Mouse (Mus musculus) left cerebral cortex, adult 8-10 months (tissue): ENCODE measurements around the gene Zfp609. TPM values are rescaled to one million over a fixed set of nuclear protein-coding genes. Genes with fewer than 3 reads are reported as not detected.

Source experiments
- DNase-seq, 2 experiments: peaks; one replicate each; pipeline ENCODE4 v3.0.0; 2022; ENCODE audit warnings: low spot score in 2 of 2
- total RNA-seq, 4 experiments: library from RNA; stranded (reverse); gene quantifications; 2 replicates each; pipeline ENCODE4 v1.2.4; 2022

The Zfp609 gene
- total RNA-seq, 4 experiments from 2014 or later: 47.1 to 51.9 (median 49.0) TPM

DNA sequence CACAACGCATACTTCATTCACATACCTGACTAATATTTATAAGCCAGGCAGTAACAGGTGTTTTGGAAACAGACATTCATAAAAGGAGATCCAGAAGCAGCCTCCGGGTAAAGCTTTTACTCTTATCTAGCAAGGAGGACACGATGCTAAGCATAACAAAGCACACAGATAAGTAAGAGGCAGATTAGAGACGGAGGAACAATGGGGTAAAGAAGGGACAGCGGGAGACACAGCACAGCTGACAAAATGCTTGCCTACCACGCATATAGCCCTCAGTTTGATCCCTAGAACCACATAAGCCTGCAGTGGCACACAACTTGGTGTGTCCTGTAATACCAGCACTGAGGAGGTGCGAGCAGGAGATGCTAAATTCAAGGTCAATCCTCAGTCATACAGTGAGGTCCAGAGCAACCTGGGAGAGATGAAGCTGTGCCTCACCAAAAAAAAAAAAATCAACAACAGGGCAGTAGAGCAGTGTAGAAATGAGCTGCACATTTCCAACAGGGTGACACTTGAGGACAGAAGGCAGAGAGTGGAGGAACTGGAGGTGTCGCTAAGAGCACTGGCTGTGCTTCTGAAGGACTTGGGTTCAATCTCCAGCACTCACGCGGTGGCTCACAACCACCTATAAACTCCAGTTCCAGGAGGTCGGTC is 56.2 kb downstream of the Zfp609 start:
- DNase-seq: no peak

- DNase-seq: no peak
Measured at GRCm38 (mm10) chr9:65762728-65763127, 64.6 kb downstream of the Zfp609 start.

DNA sequence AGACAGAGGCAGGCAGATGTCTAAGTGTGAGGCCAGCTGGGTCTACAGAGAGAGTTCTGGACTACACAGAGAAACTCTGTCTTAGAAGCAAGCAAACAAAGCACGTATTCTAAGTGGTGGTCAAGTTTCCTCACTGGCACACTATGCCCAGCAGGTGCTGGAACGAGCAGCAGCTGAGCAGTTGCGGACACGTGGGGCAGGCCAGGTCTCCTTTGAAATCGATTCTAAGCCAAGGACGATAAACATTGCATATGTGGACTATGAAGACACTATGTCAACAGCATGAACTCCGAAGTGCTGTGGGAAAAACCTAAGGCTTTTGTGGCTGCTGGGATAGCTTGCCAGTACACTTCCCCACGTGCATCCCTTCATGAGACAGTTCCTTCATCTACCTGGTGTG is 67.4 kb downstream of the Zfp609 start:
- no peak for DNase-seq

DNA sequence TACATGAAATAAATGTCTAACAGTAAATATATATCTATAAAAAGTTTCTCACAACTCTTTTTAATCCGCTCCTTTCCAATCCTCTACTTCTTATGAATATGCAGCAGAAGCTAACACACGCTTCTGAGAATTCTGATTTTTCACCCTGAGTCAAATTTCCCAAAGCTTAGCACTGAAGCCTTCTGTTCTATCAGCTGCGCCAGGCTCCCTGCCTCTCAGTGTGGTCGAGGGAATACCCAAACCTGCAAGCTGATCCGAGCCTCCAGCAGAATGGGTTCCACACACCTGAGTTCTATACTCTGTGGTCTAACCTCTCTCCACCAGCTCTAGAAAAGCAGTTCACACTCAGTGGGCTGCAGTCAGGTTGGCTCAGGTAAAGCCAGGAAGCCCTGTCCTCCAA is 68.1 kb downstream of the Zfp609 start:
- DNase-seq: no peak

DNA sequence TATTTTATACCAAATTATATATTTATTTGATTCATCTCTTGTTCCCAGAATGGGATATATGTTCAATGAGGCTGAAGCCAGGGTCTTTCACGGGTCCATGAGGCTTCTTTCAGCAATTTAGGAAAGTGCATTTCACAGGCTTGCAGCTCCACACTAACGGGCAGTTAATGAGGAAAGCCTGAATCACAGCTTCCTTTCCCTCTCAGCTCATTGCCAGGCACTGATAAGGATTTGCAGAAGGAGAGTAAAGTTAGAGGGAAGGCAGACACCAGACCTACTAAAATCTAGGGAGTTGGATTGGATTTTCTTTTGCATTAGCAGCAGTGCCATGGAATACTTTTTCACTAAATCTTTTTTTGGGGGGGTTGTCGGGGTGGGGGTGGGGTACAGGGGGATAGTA is 69.5 kb downstream of the Zfp609 start:
- no peak for DNase-seq

GRCm38 (mm10) chr9:65755673-65756375 is 71.5 kb downstream of the Zfp609 start:
- no peak for DNase-seq

DNA sequence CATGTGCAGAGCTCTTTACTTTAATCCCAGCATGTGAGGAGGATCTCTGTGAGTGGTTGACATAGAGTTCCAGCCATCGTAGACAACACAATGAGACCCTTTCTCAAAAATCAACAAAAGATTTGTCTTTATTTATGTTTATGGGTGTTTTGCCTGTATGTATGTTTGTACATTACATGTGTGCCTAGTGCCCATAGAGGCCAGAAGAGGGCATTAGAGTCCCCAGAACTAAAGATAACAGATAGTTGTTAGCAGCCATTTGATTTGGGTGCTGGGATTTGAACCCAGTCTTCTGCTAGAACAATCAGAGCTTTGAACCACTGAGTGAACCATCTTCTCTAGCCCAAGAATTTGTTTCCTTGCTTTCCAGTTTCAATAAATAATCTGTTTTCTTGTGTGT is 72.2 kb downstream of the Zfp609 start:
- DNase-seq: no peak

DNA sequence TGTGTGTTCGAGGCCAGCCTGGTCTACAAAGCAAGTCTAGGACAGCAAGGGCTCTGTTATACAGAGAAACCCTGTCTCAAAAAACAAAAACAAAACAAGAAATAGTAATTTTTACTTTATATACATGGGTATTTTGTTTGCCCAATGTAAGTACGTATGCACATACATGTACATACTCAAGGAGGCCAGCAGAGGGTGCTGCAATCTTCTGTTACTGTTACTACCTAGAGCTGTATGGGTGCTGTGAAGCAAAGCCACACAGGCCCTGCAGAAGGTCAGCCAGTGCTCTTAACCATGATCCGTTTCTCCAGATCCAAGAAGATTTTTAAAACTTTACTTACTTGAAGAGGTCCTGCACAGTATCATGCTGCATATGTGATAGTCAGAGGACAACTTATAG is 74.7 kb downstream of the Zfp609 start:
- no peak for DNase-seq

- no peak for DNase-seq
Measured at GRCm38 (mm10) chr9:65751906-65752305, 75.5 kb downstream of the Zfp609 start.

GRCm38 (mm10) chr9:65748102-65748501 is 79.3 kb downstream of the Zfp609 start:
- DNase-seq: no peak

DNA sequence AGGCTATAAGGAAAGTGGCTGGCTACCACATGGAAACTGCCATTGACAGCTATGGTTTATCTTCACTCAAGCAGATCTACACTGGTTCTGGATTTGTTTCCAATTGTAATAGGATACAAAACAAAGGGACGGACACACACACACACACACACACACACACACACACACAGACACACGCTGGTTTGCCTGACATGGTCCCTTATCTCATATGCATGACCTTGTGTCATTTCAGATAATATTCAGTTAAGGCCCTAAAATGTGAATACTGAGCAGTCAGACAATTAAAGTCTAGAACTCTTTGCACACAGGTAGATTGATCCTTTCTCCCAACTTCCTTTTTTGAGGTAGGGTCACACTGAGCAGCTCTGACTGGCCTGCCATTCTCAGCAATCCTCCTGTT is 80.9 kb downstream of the Zfp609 start:
- no peak for DNase-seq

- DNase-seq: no peak
Measured at GRCm38 (mm10) chr9:65745456-65745855, 81.9 kb downstream of the Zfp609 start.

- DNase-seq: peak in 1 of 2 experiments; percentile 71
Measured at GRCm38 (mm10) chr9:65744171-65745082, 82.9 kb downstream of the Zfp609 start.

- no peak for DNase-seq
Measured at GRCm38 (mm10) chr9:65743809-65744170, 83.6 kb downstream of the Zfp609 start.

DNA sequence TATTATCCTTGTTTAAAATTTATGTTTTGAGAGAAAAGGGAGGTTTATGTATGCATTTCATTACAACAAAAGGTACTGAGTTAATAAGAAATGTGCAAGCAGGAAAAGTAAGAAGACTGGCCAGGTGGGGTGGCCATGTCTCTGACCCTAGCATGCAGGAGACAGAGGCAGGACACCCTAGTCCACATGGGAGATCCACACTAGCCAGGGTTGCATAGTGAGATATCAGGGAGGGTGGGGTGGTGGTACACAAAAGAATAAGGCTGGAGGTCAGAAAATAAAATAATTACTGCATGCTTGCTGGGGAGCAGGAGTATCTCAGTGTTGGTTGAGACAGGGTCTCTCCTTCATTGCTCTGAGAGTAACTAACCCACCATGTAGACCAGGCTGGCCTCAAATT is 84.0 kb downstream of the Zfp609 start:
- DNase-seq: no peak

DNA sequence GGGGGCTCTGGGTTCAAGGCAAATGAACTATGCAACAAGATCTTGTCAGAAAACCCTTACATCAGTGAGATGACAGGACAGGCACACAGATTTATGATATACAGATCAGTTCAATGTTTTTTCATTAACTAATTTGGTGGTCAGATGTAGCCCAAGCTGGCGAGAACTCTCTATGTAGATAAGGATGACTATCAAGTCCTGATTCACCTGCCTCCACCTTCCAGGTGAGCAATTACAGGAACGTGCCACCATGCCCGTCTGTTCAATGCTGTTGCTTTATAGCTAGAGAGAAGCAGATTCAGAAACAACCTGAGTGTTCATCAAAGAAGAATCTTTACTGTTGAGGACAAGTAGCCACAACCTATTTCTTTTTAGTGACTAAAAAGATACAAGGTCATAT is 84.6 kb downstream of the Zfp609 start:
- no peak for DNase-seq

- DNase-seq: no peak
Measured at GRCm38 (mm10) chr9:65741066-65741852, 86.1 kb downstream of the Zfp609 start.

DNA sequence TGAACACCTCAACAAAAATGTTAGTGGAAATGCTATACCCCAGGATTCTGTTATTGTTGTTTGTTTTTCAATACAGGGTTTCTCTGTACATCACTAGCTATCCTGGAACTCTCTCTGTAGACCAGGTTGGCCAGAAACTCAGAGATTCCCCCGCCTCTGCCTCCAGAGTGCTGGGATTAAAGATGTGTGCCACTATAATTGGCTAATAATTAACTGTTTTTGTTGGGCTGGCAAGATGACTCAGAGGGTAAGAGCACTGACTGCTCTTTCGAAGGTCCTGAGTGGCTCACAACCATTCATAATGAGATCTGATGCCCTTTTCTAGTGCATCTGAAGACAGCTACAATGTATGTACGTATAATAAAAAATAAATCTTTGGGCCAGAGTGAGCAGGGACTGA is 92.4 kb downstream of the Zfp609 start:
- no peak for DNase-seq

GRCm38 (mm10) chr9:65728588-65728987 is 98.8 kb downstream of the Zfp609 start:
- no peak for DNase-seq

DNA sequence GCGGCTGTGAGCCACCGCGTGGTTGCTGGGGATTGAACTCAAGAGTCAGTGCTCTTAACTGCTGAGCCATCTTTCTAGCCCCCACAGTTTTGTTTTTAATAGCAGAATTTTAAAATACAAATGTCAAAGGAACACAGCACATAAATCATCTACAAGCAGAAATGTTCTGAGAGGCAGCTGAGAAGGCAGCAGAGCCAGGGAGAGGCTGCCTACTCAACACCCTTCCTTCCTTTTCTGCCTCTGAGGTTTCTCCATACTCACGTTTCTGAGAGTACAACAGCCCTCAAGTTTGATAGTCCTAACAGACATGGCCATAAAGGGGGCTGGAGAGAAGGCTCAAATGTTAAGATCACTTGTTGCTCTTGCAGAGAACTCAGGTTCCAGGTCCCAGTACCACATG is 99.9 kb downstream of the Zfp609 start:
- no peak for DNase-seq

- DNase-seq: no peak
Measured at GRCm38 (mm10) chr9:65726431-65726830, 100.9 kb downstream of the Zfp609 start.

DNA sequence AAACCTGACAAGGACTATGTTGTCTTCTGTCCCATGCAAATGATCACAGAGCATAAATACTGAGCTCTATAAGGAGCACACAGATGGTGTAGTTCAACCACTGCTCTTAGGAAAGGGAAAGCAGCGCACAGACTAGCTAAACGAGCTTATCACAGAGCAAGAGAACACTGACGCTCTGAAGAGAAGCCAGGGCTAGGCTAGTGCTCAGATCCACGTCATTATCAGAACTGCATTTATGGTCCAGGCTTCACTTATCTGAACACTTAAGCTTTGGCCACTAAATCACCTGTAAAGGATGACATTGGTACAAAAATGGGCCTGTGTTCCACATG is 102.1 kb downstream of the Zfp609 start:
- no peak for DNase-seq
